ENCODE assay signal across 8 mouse cellular contexts in the genomic region with DNA sequence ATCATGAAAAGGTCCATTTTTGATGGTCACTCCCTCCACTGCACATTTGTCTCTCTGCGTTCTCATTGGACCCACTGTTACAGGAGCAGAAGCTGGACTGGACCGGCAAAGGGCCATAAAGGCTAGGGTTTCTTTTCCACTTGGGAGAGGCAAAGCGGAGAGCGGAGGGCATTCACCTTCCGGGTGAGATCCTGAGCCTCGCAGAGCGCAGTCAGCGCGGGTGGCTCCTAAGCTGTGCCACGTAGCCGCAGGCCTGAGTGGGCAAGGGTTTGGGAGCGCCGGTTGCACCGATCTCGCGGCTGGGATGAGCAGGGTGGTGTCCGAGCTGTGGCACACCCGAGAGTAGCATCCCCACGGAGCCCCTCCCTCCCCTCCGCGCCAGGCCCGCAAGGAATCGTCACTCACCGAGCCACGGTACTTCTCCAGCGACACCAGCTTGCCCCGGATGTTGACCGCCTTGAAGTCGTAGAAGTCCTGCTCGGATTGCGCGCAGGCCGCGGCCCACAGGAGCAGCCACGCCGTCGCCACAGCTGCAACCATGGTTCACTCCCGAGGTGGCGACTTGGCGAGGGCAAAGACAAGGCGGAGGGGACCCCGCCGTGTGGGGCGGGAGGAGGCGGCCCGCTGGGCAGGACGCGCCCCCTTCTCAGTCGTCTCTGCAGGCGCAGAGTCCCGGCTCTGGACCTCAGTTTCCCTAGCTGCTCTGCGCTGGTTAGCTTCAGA. TPM values are rescaled to one million over a fixed set of nuclear protein-coding genes. Genes with fewer than 3 reads are reported as not detected.
DNase-seq lines count a peak whose midpoint lies in the region; ATAC-seq lines count a peak whose summit lies in the region.

No protein-coding gene starts in this region.

- peak overlapping the region; percentile 54 for H3K27ac ChIP-seq in intestine, embryonic 14.5 days (ENCODE audit: low read depth)

- WGBS in intestine, embryonic 14.5 days, result 6% methylated on average over 52 of the region's 52 CpGs

- no peaks in the 10 kb centered on the region for H3K9me3 ChIP-seq in intestine, embryonic 14.5 days (ENCODE audit: control insufficient read depth, low read length)

- intact Hi-C loops in left cerebral cortex, postnatal 14 days (cut with DNase I), result loop anchor here (5.0 kb wide), 1 partner anchor 51 kb away; a partner anchor contains a TSS

- peak overlapping the region; percentile 47 for H3K4me3 ChIP-seq in intestine, embryonic 14.5 days (ENCODE audit: low read depth, low read length)

- H3K4me1 ChIP-seq in intestine, embryonic 14.5 days (replicated peaks; ENCODE audit: control insufficient read depth, insufficient read depth, low read length), result peaks cover 19% of the 10 kb centered on the region; the same call in 1 of the 2 replicates

- ATAC-seq in intestine, embryonic 14.5 days (replicated peaks; ENCODE audit: low FRiP score, low TSS enrichment, low read depth), result peak; percentile 76

- no peaks in the 10 kb centered on the region for H3K27me3 ChIP-seq in intestine, embryonic 14.5 days (replicated peaks; ENCODE audit: control insufficient read depth, insufficient read depth, low read length)

- peak overlapping the region; percentile 76 for H3K4me2 ChIP-seq in intestine, embryonic 14.5 days (ENCODE audit: low read length)

- H3K36me3 ChIP-seq in intestine, embryonic 14.5 days (ENCODE audit: control insufficient read depth, insufficient read depth, low read length), result peaks cover 8% of the 10 kb centered on the region; the same call in 1 of the 2 replicates

- H3K9ac ChIP-seq in intestine, embryonic 14.5 days (ENCODE audit: low read length), result peak overlapping the region; percentile 72

- peak; percentile 61 to 62 for DNase-seq in adrenal gland, adult 18-20 months (ENCODE audit: low spot score in 2 of 2)
- peak; percentile 65 for DNase-seq in embryo, embryonic 10 days (ENCODE audit: low spot score)
- DNase-seq in gastrocnemius, postnatal 25 days, result peak; percentile 75
- DNase-seq in intestine, embryonic 14.5 days (ENCODE audit: low spot score), result peak; percentile 83
- DNase-seq in left cerebral cortex, postnatal 14 days (ENCODE audit: low spot score in 2 of 2), result peak; percentile 49 to 63
- DNase-seq in mesoderm, embryonic 11.5 days (ENCODE audit: low read depth, low spot score), result peak; percentile 47
- peak; percentile 62 for DNase-seq in right cerebral cortex, postnatal 4 days
- DNase-seq in c-Kit-positive CD71-positive TER-119-positive erythroid progenitor cells, embryonic 14.5 days (ENCODE audit: low spot score), result no peak

RNA-seq across cellular contexts. Expression of a gene that starts 0.5 kb away (rescaled TPM):
- 1 to 10 TPM; 4.3 TPM for total RNA-seq in adrenal gland, adult 18-20 months (2021)
- 1 to 10 TPM; 7.0 to 7.9 TPM for total RNA-seq in gastrocnemius, postnatal 25 days (2021)
- polyA plus RNA-seq in intestine, embryonic 14.5 days (2014; fragmentation: Nextera tagmentation; extraction: Ambion mirVana), result 40.0 and 46.4 TPM in 2 replicates
- total RNA-seq in left cerebral cortex, postnatal 14 days (2021), result 10 to 100 TPM in 1 of 2 experiments, 1 to 10 TPM in 1; 9.4 to 10.1 TPM

RNA-seq across cellular contexts. Expression of a gene that starts 23.1 kb away (rescaled TPM):
- total RNA-seq in adrenal gland, adult 18-20 months (2021), result 1 to 10 TPM; 3.2 to 7.0 TPM
- not detected for total RNA-seq in gastrocnemius, postnatal 25 days (2021)
- 1.7 and 3.4 TPM in 2 replicates for polyA plus RNA-seq in intestine, embryonic 14.5 days (2014; fragmentation: Nextera tagmentation; extraction: Ambion mirVana)
- total RNA-seq in left cerebral cortex, postnatal 14 days (2021), result not detected

RNA-seq across cellular contexts. Expression of a gene that starts 52.9 kb away (rescaled TPM):
- total RNA-seq in adrenal gland, adult 18-20 months (2021), result 10 to 100 TPM; 16.7 to 20.0 TPM
- 10 to 100 TPM; 10.8 to 14.8 TPM for total RNA-seq in gastrocnemius, postnatal 25 days (2021)
- polyA plus RNA-seq in intestine, embryonic 14.5 days (2014; fragmentation: Nextera tagmentation; extraction: Ambion mirVana), result 54.7 and 67.5 TPM in 2 replicates
- total RNA-seq in left cerebral cortex, postnatal 14 days (2021), result 10 to 100 TPM; 33.3 to 41.0 TPM

Comparison
In these comparisons a context has a peak if more than half of its experiments do, and no peak if none do; other contexts are left out.
1. RNA of a gene that starts 23.1 kb away (total RNA-seq): 3.2 to 7.0 TPM in adrenal gland, adult 18-20 months; not detected in gastrocnemius, postnatal 25 days and not detected in left cerebral cortex, postnatal 14 days; every median in the first group is over 4 times any median in the second.